Mouse (Mus musculus): ENCODE data around the gene Slc9a9. TPM values are rescaled to one million over a fixed set of nuclear protein-coding genes. Genes with fewer than 3 reads are reported as not detected.

Gene Slc9a9
- total and polyA plus RNA-seq, 3 experiments = 0.46 to 0.71 TPM; not detected in 1

DNA sequence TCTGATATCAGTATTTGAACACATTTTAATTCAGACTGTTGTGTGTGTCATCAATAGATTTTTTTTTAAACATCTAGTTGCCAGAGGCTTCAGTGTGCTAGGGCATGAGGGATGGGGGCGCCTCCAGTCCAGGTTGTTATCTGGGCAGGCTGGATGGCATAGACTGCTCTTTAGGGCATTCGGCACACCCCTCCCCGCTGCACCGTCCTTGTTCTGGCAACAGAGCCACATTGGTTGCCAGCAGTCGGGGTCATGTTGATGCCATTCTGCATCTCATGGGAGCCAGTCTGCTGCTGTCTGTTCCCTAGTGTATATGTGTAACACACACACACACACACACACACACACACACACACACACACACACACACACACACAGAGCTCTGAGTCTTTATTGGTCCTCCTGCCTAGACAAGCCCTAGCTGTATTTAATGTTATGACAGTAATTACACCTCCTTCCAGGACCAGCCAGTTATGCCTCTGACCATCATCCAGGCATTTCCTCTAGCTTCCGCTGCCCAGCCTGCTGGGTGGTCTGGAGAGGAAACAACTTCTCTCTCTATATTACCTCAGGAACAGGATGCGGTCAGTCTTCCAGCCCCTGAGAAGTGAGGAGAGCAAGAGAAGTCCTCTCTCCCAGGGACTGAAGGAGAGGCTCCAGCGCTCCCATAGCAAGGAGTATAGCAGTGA, 63.0 kb downstream of the Slc9a9 start:
- Histone ChIP-seq H3K4me3 (ENCODE audit: control insufficient read depth in 1 of 2, insufficient read depth in 1 of 2, low read depth in 2 of 2, low read length in 2 of 2) (no peak overlapping the region), H3K9ac (ENCODE audit: control insufficient read depth, low read depth, low read length, poor library complexity, severe bottlenecking) (no peak overlapping the region), H3K27ac (ENCODE audit: control insufficient read depth, low read depth, low read length) (no peak overlapping the region), H3K4me1 (ENCODE audit: control insufficient read depth in 1 of 2, insufficient read depth in 2 of 2, low read length in 2 of 2) (no peaks in the 10 kb centered on the region), H3K79me2 (ENCODE audit: control insufficient read depth, insufficient read depth, low read length, poor library complexity) (no peaks in the 10 kb centered on the region), H3K36me3 (ENCODE audit: control insufficient read depth in 1 of 2, insufficient read depth in 2 of 2, low read length in 2 of 2) (no peaks in the 10 kb centered on the region), H3K9me3 (replicated peaks; ENCODE audit: insufficient read depth, low read length) (no peaks in the 10 kb centered on the region), H3K27me3 (ENCODE audit: control insufficient read depth in 1 of 2, insufficient read depth in 2 of 2, low read length in 2 of 2) (no peaks in the 10 kb centered on the region)
- no peak for DNase-seq (ENCODE audit: low read depth, low spot score)
- TF ChIP-seq POLR2AphosphoS5 (IDR thresholded peaks at IDR 0.05; ENCODE audit: borderline replicate concordance, low read depth, low read length) = no peak
- no peak for TF ChIP-seq RCOR1 (IDR thresholded peaks at IDR 0.05; ENCODE audit: low read depth, low read length)
- no peak for TF ChIP-seq ETS1 (IDR thresholded peaks at IDR 0.05; ENCODE audit: low read depth, low read length)
- no peak for TF ChIP-seq BHLHE40 (IDR thresholded peaks at IDR 0.05; ENCODE audit: borderline replicate concordance, low read depth, low read length)
- TF ChIP-seq ZMIZ1 (IDR thresholded peaks at IDR 0.05; ENCODE audit: low read depth, low read length) = no peak
- TF ChIP-seq CTCF (IDR thresholded peaks at IDR 0.05 in 2 of 3, conservative IDR thresholded peaks at IDR 0.05 in 1 of 3; ENCODE audit: control insufficient read depth in 1 of 3, insufficient read depth in 1 of 3, low read depth in 2 of 3, low read length in 3 of 3, poor library complexity in 1 of 3, severe bottlenecking in 1 of 3) = no peak
- no peak for TF ChIP-seq GABPA (IDR thresholded peaks at IDR 0.05; ENCODE audit: low read depth, low read length)

DNA sequence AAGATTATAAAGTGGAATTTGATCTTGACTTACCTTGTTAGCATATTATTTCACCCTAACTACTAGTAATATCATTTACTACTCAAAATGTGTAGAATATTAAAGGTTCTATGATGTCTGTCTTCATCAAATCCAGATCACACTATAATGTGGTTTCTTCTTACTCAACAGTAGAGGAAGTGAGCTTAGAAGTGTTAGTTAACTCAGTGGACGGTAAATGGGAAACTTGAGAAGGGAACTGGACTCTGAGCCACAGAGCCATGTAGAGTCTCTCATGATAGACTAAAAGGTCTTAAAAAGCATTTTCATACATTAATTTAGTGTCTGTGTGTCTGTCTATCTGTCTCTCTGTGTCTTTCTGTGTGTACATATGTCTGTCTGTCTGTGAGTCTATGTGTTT, 64.6 kb downstream of the Slc9a9 start:
- Histone ChIP-seq H3K79me2 (ENCODE audit: control insufficient read depth, insufficient read depth, low read length, poor library complexity) (no peaks in the 10 kb centered on the region), H3K36me3 (ENCODE audit: control insufficient read depth in 1 of 2, insufficient read depth in 2 of 2, low read length in 2 of 2) (no peaks in the 10 kb centered on the region), H3K27me3 (ENCODE audit: control insufficient read depth in 1 of 2, insufficient read depth in 2 of 2, low read length in 2 of 2) (no peaks in the 10 kb centered on the region), H3K9ac (ENCODE audit: control insufficient read depth, low read depth, low read length, poor library complexity, severe bottlenecking) (no peak overlapping the region), H3K9me3 (replicated peaks; ENCODE audit: insufficient read depth, low read length) (no peaks in the 10 kb centered on the region), H3K27ac (ENCODE audit: control insufficient read depth, low read depth, low read length) (no peak overlapping the region), H3K4me1 (ENCODE audit: control insufficient read depth in 1 of 2, insufficient read depth in 2 of 2, low read length in 2 of 2) (no peaks in the 10 kb centered on the region), H3K4me3 (ENCODE audit: control insufficient read depth in 1 of 2, insufficient read depth in 1 of 2, low read depth in 2 of 2, low read length in 2 of 2) (no peak overlapping the region)
- no peak for TF ChIP-seq NRF1 (IDR thresholded peaks at IDR 0.05; ENCODE audit: insufficient read depth, low read depth, low read length, poor library complexity, severe bottlenecking)
- no peak for DNase-seq (ENCODE audit: low read depth, low spot score)

- H3K79me2 ChIP-seq (ENCODE audit: control insufficient read depth, insufficient read depth, low read length, poor library complexity) = no peaks in the 10 kb centered on the region
- no peaks in the 10 kb centered on the region for H3K4me1 ChIP-seq (ENCODE audit: control insufficient read depth in 1 of 2, insufficient read depth in 2 of 2, low read length in 2 of 2)
- no peak overlapping the region for H3K9ac ChIP-seq (ENCODE audit: control insufficient read depth, low read depth, low read length, poor library complexity, severe bottlenecking)
- no peaks in the 10 kb centered on the region for H3K27me3 ChIP-seq (ENCODE audit: control insufficient read depth in 1 of 2, insufficient read depth in 2 of 2, low read length in 2 of 2)
- H3K27ac ChIP-seq (ENCODE audit: control insufficient read depth, low read depth, low read length) = no peak overlapping the region
- DNase-seq (ENCODE audit: low read depth, low spot score) = no peak
- TF ChIP-seq NELFE (IDR thresholded peaks at IDR 0.05; ENCODE audit: low read depth, low read length) (no peak), MAZ (IDR thresholded peaks at IDR 0.05; ENCODE audit: low read depth, low read length) (no peak)
- no peak overlapping the region for H3K4me3 ChIP-seq (ENCODE audit: control insufficient read depth in 1 of 2, insufficient read depth in 1 of 2, low read depth in 2 of 2, low read length in 2 of 2)
- no peaks in the 10 kb centered on the region for H3K36me3 ChIP-seq (ENCODE audit: control insufficient read depth in 1 of 2, insufficient read depth in 2 of 2, low read length in 2 of 2)
- H3K9me3 ChIP-seq (replicated peaks; ENCODE audit: insufficient read depth, low read length) = no peaks in the 10 kb centered on the region
These were observed 67.5 kb downstream of the Slc9a9 start for GRCm38 (mm10) chr9:94737226-94737625.

Measured in MEL (cell line).